Mouse (Mus musculus): ENCODE results near the gene Taf3. TPM values are rescaled to one million over a fixed set of nuclear protein-coding genes. Genes with fewer than 3 reads are reported as not detected.

Taf3 gene
- total and polyA plus RNA-seq, 2 experiments = 1.1 to 2.6 TPM

DNA sequence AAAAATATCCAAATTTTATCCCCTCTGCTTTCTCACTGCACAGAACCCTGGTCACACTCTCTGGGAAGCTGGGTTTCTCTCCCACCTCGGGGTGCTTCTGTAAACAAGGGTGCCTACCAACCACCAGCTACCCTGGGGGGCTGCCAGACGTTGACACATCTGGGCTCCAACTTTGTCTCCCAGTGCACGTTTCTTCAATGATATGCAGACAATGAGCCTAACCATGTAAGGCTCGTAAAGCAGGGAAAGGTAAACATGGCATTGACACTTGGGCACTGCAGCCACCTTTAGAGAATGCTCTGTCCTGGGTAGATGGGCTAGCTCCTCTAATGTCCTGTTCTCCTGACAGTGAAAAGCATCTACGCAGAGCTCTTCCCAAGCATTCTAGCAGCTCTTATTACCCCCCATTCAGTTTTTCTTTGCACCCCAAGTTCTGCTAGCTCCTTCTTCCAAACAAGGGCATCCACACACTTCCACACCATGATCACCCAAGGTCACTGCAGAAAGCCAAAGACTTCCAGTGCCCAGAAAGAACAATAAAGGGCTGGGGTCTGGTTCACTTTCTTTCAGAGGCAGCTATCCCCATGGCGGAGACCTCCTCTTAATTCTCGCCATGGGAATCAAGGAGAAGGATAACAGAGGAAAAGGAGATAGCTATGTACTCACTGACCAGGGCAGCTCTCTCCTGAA, 161.3 kb downstream of the Taf3 start:
- H3K27me3 ChIP-seq (ENCODE audit: control insufficient read depth, insufficient read depth, low read length) = peaks cover 17% of the 10 kb centered on the region; the same call in 1 of the 2 replicates
- no peak for TF ChIP-seq POLR2A (IDR thresholded peaks at IDR 0.05; ENCODE audit: extremely low read depth, insufficient read depth, low read length)
- no peak for TF ChIP-seq CTCF (IDR thresholded peaks at IDR 0.05; ENCODE audit: low read depth, low read length)
- 32% methylated on average over 7 of the region's 7 CpGs for WGBS
- H3K27ac ChIP-seq (replicated peaks; ENCODE audit: insufficient read depth, low read depth, low read length) = no peak overlapping the region
- H3K36me3 ChIP-seq (ENCODE audit: control insufficient read depth, insufficient read depth, low read length) = no peaks in the 10 kb centered on the region
- no peak for DNase-seq (ENCODE audit: extremely low read depth, low read depth, low spot score)
- no peaks in the 10 kb centered on the region for H3K79me2 ChIP-seq (ENCODE audit: control insufficient read depth, insufficient read depth, low read length)
- H3K9ac ChIP-seq (ENCODE audit: low read depth, low read length) = no peak overlapping the region
- no peak overlapping the region for H3K4me3 ChIP-seq (ENCODE audit: insufficient read depth, low read depth, low read length)
- H3K4me1 ChIP-seq (ENCODE audit: control insufficient read depth, insufficient read depth, low read length) = no peaks in the 10 kb centered on the region

DNA sequence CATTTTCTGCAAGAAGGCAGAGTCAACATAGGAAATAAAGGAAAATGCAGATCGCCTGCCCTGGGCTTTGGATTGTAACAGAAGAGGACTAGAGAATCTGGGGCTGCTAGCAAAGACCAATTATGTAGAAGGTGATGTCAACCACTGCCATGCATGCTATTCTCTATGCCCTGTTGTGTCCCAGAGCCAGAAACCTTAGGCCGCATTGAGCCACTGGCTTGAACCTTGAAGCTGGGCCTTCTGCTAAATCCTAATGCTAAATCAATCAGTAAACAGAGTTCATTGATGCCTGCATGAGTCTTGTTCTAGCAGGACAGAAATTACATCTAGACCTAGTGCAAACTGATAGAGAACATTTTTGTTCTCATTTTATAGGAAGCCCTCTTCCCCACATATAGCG, 162.4 kb downstream of the Taf3 start:
- WGBS = 73% methylated on average over 3 of the region's 3 CpGs
- TF ChIP-seq CTCF (IDR thresholded peaks at IDR 0.05; ENCODE audit: low read depth, low read length) (no peak), POLR2A (IDR thresholded peaks at IDR 0.05; ENCODE audit: extremely low read depth, insufficient read depth, low read length) (no peak)
- Histone ChIP-seq H3K36me3 (ENCODE audit: control insufficient read depth, insufficient read depth, low read length) (no peaks in the 10 kb centered on the region), H3K27ac (replicated peaks; ENCODE audit: insufficient read depth, low read depth, low read length) (no peak overlapping the region), H3K4me1 (ENCODE audit: control insufficient read depth, insufficient read depth, low read length) (no peaks in the 10 kb centered on the region), H3K9ac (ENCODE audit: low read depth, low read length) (no peak overlapping the region), H3K27me3 (ENCODE audit: control insufficient read depth, insufficient read depth, low read length) (peaks cover 26% of the 10 kb centered on the region), H3K79me2 (ENCODE audit: control insufficient read depth, insufficient read depth, low read length) (no peaks in the 10 kb centered on the region), H3K4me3 (ENCODE audit: insufficient read depth, low read depth, low read length) (no peak overlapping the region)
- DNase-seq (ENCODE audit: extremely low read depth, low read depth, low spot score) = no peak

DNA sequence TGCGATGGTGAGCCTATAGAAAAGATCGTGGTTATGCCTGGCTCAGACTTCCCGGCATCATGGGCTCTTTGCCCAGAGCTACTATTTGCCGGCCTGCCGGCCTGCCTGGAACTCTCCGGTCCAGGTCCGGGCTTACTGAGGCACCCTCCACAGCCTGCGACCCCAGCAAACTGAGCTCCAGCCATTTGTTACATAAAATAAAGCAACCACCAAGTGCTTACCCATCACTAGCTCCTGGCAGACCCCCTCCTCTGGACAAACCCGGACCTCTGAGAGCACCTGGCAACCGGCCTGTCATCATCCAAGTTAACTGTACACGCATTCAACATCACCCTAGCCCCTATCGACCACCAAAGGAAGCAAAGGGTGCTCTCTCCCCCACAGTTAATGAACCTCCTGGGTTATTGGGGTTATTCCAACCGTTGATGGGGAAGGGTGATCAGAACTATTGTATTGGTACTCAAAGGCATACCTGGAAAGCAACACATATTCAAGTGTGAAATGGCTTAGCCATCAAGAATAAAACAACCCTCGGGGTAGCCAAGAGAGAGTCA, 163.1 kb downstream of the Taf3 start:
- 30% methylated on average over 14 of the region's 14 CpGs for WGBS
- no peak overlapping the region for H3K4me3 ChIP-seq (ENCODE audit: insufficient read depth, low read depth, low read length)
- no peak overlapping the region for H3K9ac ChIP-seq (ENCODE audit: low read depth, low read length)
- no peaks in the 10 kb centered on the region for H3K4me1 ChIP-seq (ENCODE audit: control insufficient read depth, insufficient read depth, low read length)
- H3K27ac ChIP-seq (replicated peaks; ENCODE audit: insufficient read depth, low read depth, low read length) = no peak overlapping the region
- TF ChIP-seq CTCF (IDR thresholded peaks at IDR 0.05; ENCODE audit: low read depth, low read length) (no peak), POLR2A (IDR thresholded peaks at IDR 0.05; ENCODE audit: extremely low read depth, insufficient read depth, low read length) (no peak)
- no peaks in the 10 kb centered on the region for H3K79me2 ChIP-seq (ENCODE audit: control insufficient read depth, insufficient read depth, low read length)
- peaks cover 28% of the 10 kb centered on the region for H3K27me3 ChIP-seq (ENCODE audit: control insufficient read depth, insufficient read depth, low read length)
- DNase-seq (ENCODE audit: extremely low read depth, low read depth, low spot score) = no peak
- no peaks in the 10 kb centered on the region for H3K36me3 ChIP-seq (ENCODE audit: control insufficient read depth, insufficient read depth, low read length)

DNA sequence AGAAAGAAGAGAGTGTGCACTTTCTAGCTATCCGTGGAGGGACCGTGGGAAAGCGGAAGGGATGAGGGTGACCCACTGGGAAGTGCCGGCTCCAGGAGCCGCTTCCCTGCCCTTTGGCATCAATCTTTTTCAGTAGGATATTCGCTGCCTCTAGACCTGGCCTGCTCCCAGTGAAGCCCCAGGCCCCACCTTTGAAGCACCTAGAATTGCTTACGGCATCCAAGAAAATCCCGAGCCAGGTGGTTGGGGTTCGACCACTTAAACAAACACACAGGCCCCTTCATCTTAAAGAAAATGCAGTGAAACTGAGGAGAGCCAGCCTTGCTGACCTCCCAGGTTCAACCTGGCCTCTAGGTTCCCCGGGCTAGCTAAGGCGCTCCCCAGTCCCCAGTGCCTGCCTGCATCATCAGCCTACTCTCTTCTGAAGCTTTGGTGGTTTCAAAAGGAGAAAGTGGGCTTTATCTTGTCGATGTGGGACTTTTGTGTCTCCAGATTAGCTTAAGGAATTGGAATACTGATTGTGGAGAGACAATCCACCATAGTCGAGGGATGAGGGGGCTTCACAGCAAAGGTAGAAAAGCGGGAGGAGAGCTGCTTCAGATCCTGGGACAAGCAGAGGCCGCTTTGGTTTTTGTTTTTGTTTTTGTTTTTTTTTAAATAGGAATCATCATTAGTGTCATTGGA, 163.7 kb downstream of the Taf3 start:
- Histone ChIP-seq H3K27ac (replicated peaks; ENCODE audit: insufficient read depth, low read depth, low read length) (no peak overlapping the region), H3K79me2 (ENCODE audit: control insufficient read depth, insufficient read depth, low read length) (no peaks in the 10 kb centered on the region), H3K27me3 (ENCODE audit: control insufficient read depth, insufficient read depth, low read length) (peaks cover 28% of the 10 kb centered on the region), H3K4me1 (ENCODE audit: control insufficient read depth, insufficient read depth, low read length) (no peaks in the 10 kb centered on the region), H3K9ac (ENCODE audit: low read depth, low read length) (no peak overlapping the region), H3K4me3 (ENCODE audit: insufficient read depth, low read depth, low read length) (no peak overlapping the region), H3K36me3 (ENCODE audit: control insufficient read depth, insufficient read depth, low read length) (no peaks in the 10 kb centered on the region)
- no peak for DNase-seq (ENCODE audit: extremely low read depth, low read depth, low spot score)
- 26% methylated on average over 15 of the region's 15 CpGs for WGBS
- TF ChIP-seq CTCF (IDR thresholded peaks at IDR 0.05; ENCODE audit: low read depth, low read length) (no peak), POLR2A (IDR thresholded peaks at IDR 0.05; ENCODE audit: extremely low read depth, insufficient read depth, low read length) (no peak)

DNA sequence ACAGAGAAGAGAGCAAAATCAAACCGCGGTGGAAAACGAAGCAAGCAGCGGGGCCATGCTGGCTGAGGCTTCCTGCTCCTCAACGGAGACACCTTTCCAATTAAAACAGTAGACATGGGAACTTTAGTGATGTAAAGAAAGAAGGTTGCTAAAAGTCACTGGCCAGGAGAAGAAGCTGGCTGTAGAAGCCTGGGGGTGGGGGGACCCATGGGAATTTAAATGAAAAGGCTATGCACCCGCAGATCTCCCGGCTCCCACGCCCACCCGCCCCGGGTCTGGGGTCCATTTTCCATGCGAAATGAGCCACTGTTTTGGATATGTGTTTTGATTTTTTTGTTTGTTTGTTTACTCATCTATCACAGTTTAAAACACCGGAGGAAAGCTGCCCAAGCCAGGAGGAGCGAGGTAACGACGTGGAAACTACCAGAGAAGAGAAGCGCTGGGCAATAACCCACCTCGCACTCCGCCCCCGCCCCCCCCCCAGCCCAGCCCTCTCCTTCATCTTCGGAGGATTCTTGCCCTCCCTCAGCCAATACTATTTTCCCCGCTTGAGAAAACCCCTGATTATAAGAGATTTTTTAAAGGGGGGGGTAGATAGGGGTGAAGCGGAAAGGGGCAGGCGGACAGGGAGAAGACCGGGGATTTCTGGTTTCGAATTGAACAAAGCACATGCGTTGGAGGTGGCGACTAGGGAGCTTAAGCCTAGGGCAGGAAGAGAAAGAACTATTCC, 164.4 kb downstream of the Taf3 start:
- Histone ChIP-seq H3K4me1 (ENCODE audit: control insufficient read depth, insufficient read depth, low read length) (no peaks in the 10 kb centered on the region), H3K36me3 (ENCODE audit: control insufficient read depth, insufficient read depth, low read length) (no peaks in the 10 kb centered on the region), H3K9ac (ENCODE audit: low read depth, low read length) (no peak overlapping the region), H3K27ac (replicated peaks; ENCODE audit: insufficient read depth, low read depth, low read length) (no peak overlapping the region), H3K4me3 (ENCODE audit: insufficient read depth, low read depth, low read length) (no peak overlapping the region), H3K79me2 (ENCODE audit: control insufficient read depth, insufficient read depth, low read length) (no peaks in the 10 kb centered on the region), H3K27me3 (ENCODE audit: control insufficient read depth, insufficient read depth, low read length) (peaks cover 27% of the 10 kb centered on the region)
- no peak for DNase-seq (ENCODE audit: extremely low read depth, low read depth, low spot score)
- WGBS = 10% methylated on average over 25 of the region's 27 CpGs
- TF ChIP-seq POLR2A (IDR thresholded peaks at IDR 0.05; ENCODE audit: extremely low read depth, insufficient read depth, low read length) (no peak), CTCF (IDR thresholded peaks at IDR 0.05; ENCODE audit: low read depth, low read length) (no peak)

All from liver, adult 2 months (tissue).